Mouse (Mus musculus) stomach, embryonic 16.5 days (tissue): ENCODE data around the gene Hdac4. TPM values are rescaled to one million over a fixed set of nuclear protein-coding genes. Genes with fewer than 3 reads are reported as not detected.

Experiments used
- ATAC-seq: fragments of 200-750 bp; cut with Nextera tagmentation; 2 replicates; pipeline ENCODE4 v1.8.0; 2017; ENCODE audit warnings: moderate number of reproducible peaks, moderate TSS enrichment; ENCODE audit not compliant: insufficient read depth, low FRiP score
- H3K27ac ChIP-seq: fragments of 300-500 bp; sonication (generic); 2 replicates; pipeline ENCODE4 v1.5.1; 2014; ENCODE audit warnings: low read length
- H3K27me3 ChIP-seq: fragments of 300-500 bp; sonication (generic); 2 replicates; pipeline ENCODE4 v1.6.1; 2014; ENCODE audit warnings: low read length, control low read depth, mixed read lengths; ENCODE audit not compliant: control insufficient read depth, insufficient read depth
- H3K36me3 ChIP-seq: fragments of 300-500 bp; sonication (generic); 2 replicates; pipeline ENCODE4 v1.6.1; 2014; ENCODE audit warnings: low read length; ENCODE audit not compliant: control insufficient read depth, insufficient read depth
- H3K4me1 ChIP-seq: fragments of 300-500 bp; sonication (generic); 2 replicates; pipeline ENCODE4 v1.6.1; 2014; ENCODE audit warnings: low read length, control low read depth, mixed read lengths; ENCODE audit not compliant: control insufficient read depth, insufficient read depth
- H3K4me2 ChIP-seq: fragments of 300-500 bp; sonication (generic); 2 replicates; pipeline ENCODE4 v1.6.1; 2014; ENCODE audit warnings: low read depth, low read length, mixed read lengths
- H3K4me3 ChIP-seq: fragments of 300-500 bp; sonication (generic); replicated peaks from 2 replicates; pipeline ENCODE4 v1.5.1; 2014; ENCODE audit warnings: mild to moderate bottlenecking, low read length
- H3K9ac ChIP-seq: fragments of 300-500 bp; sonication (generic); 2 replicates; pipeline ENCODE4 v1.6.1; 2014; ENCODE audit warnings: low read length
- H3K9me3 ChIP-seq: fragments of 300-500 bp; sonication (generic); replicated peaks from 2 replicates; pipeline ENCODE4 v1.6.1; 2016; ENCODE audit warnings: low read length, control low read depth; ENCODE audit not compliant: control insufficient read depth
- WGBS: fragments of 180-500 bp; shearing (Covaris S2); extraction: QIAGEN DNeasy Blood & Tissue Kit; methylation state at CpG from one replicate; pipeline ENCODE4 v1.1.7; 2014; 5-methylcytosine and 5-hydroxymethylcytosine counted together
- polyA plus RNA-seq: library from polyadenylated mRNA; unstranded; fragments of >200 nt; fragmentation: Nextera tagmentation; extraction: Ambion mirVana; gene quantifications from 2 replicates; pipeline ENCODE4 v1.2.1, GENCODE M21; 2015

Gene Hdac4
- polyA plus RNA-seq, 1 experiment from 2014 or later: 15.7 TPM

- Histone ChIP-seq H3K9ac (no peak overlapping the region), H3K9me3 (no peaks in the 10 kb centered on the region), H3K4me1 (peaks cover 13% of the 10 kb centered on the region), H3K36me3 (no peaks in the 10 kb centered on the region), H3K27me3 (no peaks in the 10 kb centered on the region), H3K27ac (no peak overlapping the region), H3K4me3 (no peak overlapping the region), H3K4me2 (no peak overlapping the region)
- ATAC-seq: no peak
- 78% methylated on average over 6 of the region's 6 CpGs for whole genome bisulfite sequencing
These were observed 67.7 kb downstream of the Hdac4 start for GRCm38 (mm10) chr1:92127785-92128184.

GRCm38 (mm10) chr1:92127366-92127765 lies 68.1 kb downstream of the Hdac4 start:
- 68% methylated on average over 1 of the region's 1 CpGs for WGBS
- no peak for ATAC-seq
- H3K4me1 ChIP-seq: peaks cover 13% of the 10 kb centered on the region
- no peak overlapping the region for H3K27ac ChIP-seq
- H3K4me3 ChIP-seq: no peak overlapping the region
- H3K27me3 ChIP-seq: no peaks in the 10 kb centered on the region
- no peaks in the 10 kb centered on the region for H3K36me3 ChIP-seq
- H3K4me2 ChIP-seq: no peak overlapping the region
- no peaks in the 10 kb centered on the region for H3K9me3 ChIP-seq
- no peak overlapping the region for H3K9ac ChIP-seq

- no peak overlapping the region for H3K9ac ChIP-seq
- H3K4me3 ChIP-seq: no peak overlapping the region
- H3K4me1 ChIP-seq: peaks cover 1% of the 10 kb centered on the region; the same call in 1 of the 2 replicates
- no peak overlapping the region for H3K27ac ChIP-seq
- no peak for ATAC-seq
- H3K36me3 ChIP-seq: no peaks in the 10 kb centered on the region
- H3K4me2 ChIP-seq: no peak overlapping the region
- no peaks in the 10 kb centered on the region for H3K9me3 ChIP-seq
- 58% methylated on average over 3 of the region's 3 CpGs for WGBS
- H3K27me3 ChIP-seq: no peaks in the 10 kb centered on the region
These were observed 70.8 kb downstream of the Hdac4 start for GRCm38 (mm10) chr1:92124497-92125201.

- Histone ChIP-seq H3K9ac (no peak overlapping the region), H3K4me3 (no peak overlapping the region), H3K27ac (no peak overlapping the region), H3K36me3 (no peaks in the 10 kb centered on the region), H3K27me3 (no peaks in the 10 kb centered on the region), H3K4me1 (0 out of 2 replicates have a peak, but pooled peaks cover 5% of the 10 kb centered on the region), H3K9me3 (no peaks in the 10 kb centered on the region), H3K4me2 (no peak overlapping the region)
- 32% methylated on average over 5 of the region's 5 CpGs for WGBS
- no peak for ATAC-seq
These were observed 76.2 kb downstream of the Hdac4 start for GRCm38 (mm10) chr1:92119303-92119702.

GRCm38 (mm10) chr1:92117597-92117996 lies 77.9 kb downstream of the Hdac4 start:
- Histone ChIP-seq H3K36me3 (no peaks in the 10 kb centered on the region), H3K9me3 (no peaks in the 10 kb centered on the region), H3K4me2 (no peak overlapping the region), H3K4me3 (no peak overlapping the region), H3K9ac (no peak overlapping the region), H3K4me1 (peaks cover 20% of the 10 kb centered on the region), H3K27ac (no peak overlapping the region), H3K27me3 (no peaks in the 10 kb centered on the region)
- 88% methylated on average over 5 of the region's 5 CpGs for WGBS
- no peak for ATAC-seq

GRCm38 (mm10) chr1:92116169-92116568 lies 79.3 kb downstream of the Hdac4 start:
- no peaks in the 10 kb centered on the region for H3K9me3 ChIP-seq
- no peak for ATAC-seq
- H3K9ac ChIP-seq: no peak overlapping the region
- no peak overlapping the region for H3K27ac ChIP-seq
- no peak overlapping the region for H3K4me3 ChIP-seq
- WGBS: 79% methylated on average over 4 of the region's 4 CpGs
- H3K4me1 ChIP-seq: peaks cover 20% of the 10 kb centered on the region
- H3K36me3 ChIP-seq: no peaks in the 10 kb centered on the region
- H3K4me2 ChIP-seq: no peak overlapping the region
- H3K27me3 ChIP-seq: no peaks in the 10 kb centered on the region

- peak; percentile 45; the same call in 1 of the 2 replicates for ATAC-seq
- Histone ChIP-seq H3K36me3 (no peaks in the 10 kb centered on the region), H3K9me3 (no peaks in the 10 kb centered on the region), H3K4me2 (no peak overlapping the region), H3K27ac (peak overlapping the region; percentile 72), H3K9ac (no peak overlapping the region), H3K4me3 (no peak overlapping the region), H3K4me1 (peaks cover 15% of the 10 kb centered on the region), H3K27me3 (no peaks in the 10 kb centered on the region)
- 86% methylated on average over 3 of the region's 3 CpGs for WGBS
These were observed 81.4 kb downstream of the Hdac4 start for GRCm38 (mm10) chr1:92114091-92114490.

GRCm38 (mm10) chr1:92113243-92114009 lies 82.1 kb downstream of the Hdac4 start:
- H3K9ac ChIP-seq: no peak overlapping the region
- no peaks in the 10 kb centered on the region for H3K36me3 ChIP-seq
- ATAC-seq: peak; percentile 81
- no peaks in the 10 kb centered on the region for H3K27me3 ChIP-seq
- peaks cover 15% of the 10 kb centered on the region for H3K4me1 ChIP-seq
- no peaks in the 10 kb centered on the region for H3K9me3 ChIP-seq
- 46% methylated on average over 6 of the region's 6 CpGs for WGBS
- no peak overlapping the region for H3K4me2 ChIP-seq
- H3K4me3 ChIP-seq: no peak overlapping the region
- H3K27ac ChIP-seq: peak overlapping the region; percentile 72

GRCm38 (mm10) chr1:92112591-92112990 lies 82.9 kb downstream of the Hdac4 start:
- H3K27me3 ChIP-seq: no peaks in the 10 kb centered on the region
- WGBS: 72% methylated on average over 5 of the region's 5 CpGs
- peak overlapping the region; percentile 72; the same call in 1 of the 2 replicates for H3K27ac ChIP-seq
- H3K4me2 ChIP-seq: no peak overlapping the region
- ATAC-seq: no peak
- no peak overlapping the region for H3K4me3 ChIP-seq
- H3K36me3 ChIP-seq: no peaks in the 10 kb centered on the region
- H3K9me3 ChIP-seq: no peaks in the 10 kb centered on the region
- peaks cover 15% of the 10 kb centered on the region for H3K4me1 ChIP-seq
- no peak overlapping the region for H3K9ac ChIP-seq
